Mouse (Mus musculus) neural tube, embryonic 14.5 days (tissue): ENCODE measurements at regions not wholly inside any gene's neighbourhood (a gene's known extent, or its start where the extent isn't known, plus 50 kb on each side); places are given as distances from the start of the nearest gene placed in this dataset.

Experiments
- ATAC-seq: fragments of 200-750 bp; cut with Nextera tagmentation; 2 replicates; pipeline ENCODE4 v1.8.0; 2017; ENCODE audit warnings: low read depth, mild to moderate bottlenecking, moderate TSS enrichment, moderate library complexity
- H3K27ac ChIP-seq: fragments of 300-500 bp; sonication (generic); 2 replicates; pipeline ENCODE4 v1.5.1; 2014; ENCODE audit warnings: low read depth, mild to moderate bottlenecking, control low read depth, low read length, moderate library complexity, mixed read lengths
- H3K27me3 ChIP-seq: fragments of 300-500 bp; sonication (generic); 2 replicates; pipeline ENCODE4 v1.6.1; 2014; ENCODE audit warnings: low read length; ENCODE audit not compliant: control insufficient read depth, insufficient read depth
- H3K36me3 ChIP-seq: fragments of 300-500 bp; sonication (generic); 2 replicates; pipeline ENCODE4 v1.6.1; 2014; ENCODE audit warnings: low read length, mixed read lengths; ENCODE audit not compliant: control insufficient read depth, insufficient read depth
- H3K4me1 ChIP-seq: fragments of 300-500 bp; sonication (generic); 2 replicates; pipeline ENCODE4 v1.6.1; 2014; ENCODE audit warnings: low read length; ENCODE audit not compliant: control insufficient read depth, insufficient read depth
- H3K4me2 ChIP-seq: fragments of 300-500 bp; sonication (generic); 2 replicates; pipeline ENCODE4 v1.6.1; 2014; ENCODE audit warnings: mild to moderate bottlenecking, low read depth, low read length, control low read depth
- H3K4me3 ChIP-seq: fragments of 300-500 bp; sonication (generic); 2 replicates; pipeline ENCODE4 v1.5.1; 2014; ENCODE audit warnings: low read depth, low read length, control low read depth, mixed read lengths
- H3K9ac ChIP-seq: fragments of 300-500 bp; sonication (generic); replicated peaks from 2 replicates; pipeline ENCODE4 v1.6.1; 2014; ENCODE audit warnings: low read depth, mild to moderate bottlenecking, control low read depth, low read length, mixed read lengths
- H3K9me3 ChIP-seq: fragments of 300-500 bp; sonication (generic); 2 replicates; pipeline ENCODE4 v1.6.1; 2016; ENCODE audit warnings: low read length; ENCODE audit not compliant: control insufficient read depth
- WGBS: fragments of 180-500 bp; shearing (Covaris S2); extraction: QIAGEN DNeasy Blood & Tissue Kit; methylation state at CpG from one replicate; pipeline ENCODE4 v1.1.7; 2014; 5-methylcytosine and 5-hydroxymethylcytosine counted together

DNA sequence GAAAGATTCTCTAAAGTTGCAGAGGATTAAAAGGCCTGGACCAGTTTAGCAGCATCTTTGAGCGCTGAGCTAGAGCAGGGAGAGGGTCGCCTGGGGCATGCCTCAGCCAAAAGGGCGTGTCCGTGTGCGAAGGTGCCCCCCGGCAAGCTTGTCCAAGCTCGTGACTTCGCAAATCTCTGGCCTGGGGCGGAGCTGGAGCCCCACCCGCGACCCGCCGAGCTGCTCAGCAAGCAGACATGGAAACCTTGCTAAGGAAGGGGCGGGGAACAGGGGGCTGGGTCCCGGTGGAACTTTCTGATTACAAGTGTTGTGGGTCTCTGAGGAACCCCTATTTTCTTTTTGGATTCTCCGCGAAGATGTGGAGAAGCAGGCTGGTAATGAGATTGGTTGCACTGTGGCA, 127.6 kb upstream of the Dpyd start:
- no peak for ATAC-seq

DNA sequence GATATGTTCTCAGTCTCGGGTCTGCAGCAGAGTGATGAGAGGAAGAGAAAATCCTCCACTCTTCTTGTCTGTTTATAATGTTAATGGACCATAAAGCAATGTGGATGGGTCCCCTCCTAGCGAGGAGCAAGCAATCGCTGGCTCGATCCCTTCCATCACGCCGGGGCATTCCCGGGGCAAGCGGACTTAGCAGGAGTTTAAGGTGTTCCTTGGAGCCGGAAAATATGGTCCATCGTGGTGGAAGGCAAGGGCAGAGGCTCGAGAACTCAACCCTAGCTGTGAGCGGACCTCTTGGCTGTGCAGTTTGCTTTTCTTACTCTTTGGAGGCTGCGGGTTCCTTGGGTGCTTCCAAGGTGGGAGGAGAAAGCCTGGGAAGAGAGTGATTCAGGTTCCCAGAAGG, 127.1 kb upstream of the Dpyd start:
- peak overlapping the region; percentile 57 for H3K27ac ChIP-seq
- no peaks in the 10 kb centered on the region; the same call in 1 of the 2 replicates for H3K27me3 ChIP-seq

More for the DNA sequence above, 127.6 kb upstream of the Dpyd start:
- under 1% methylated on average over 17 of the region's 17 CpGs for WGBS
- Histone ChIP-seq H3K27ac (peak overlapping the region; percentile 57; the same call in 1 of the 2 replicates), H3K9me3 (no peaks in the 10 kb centered on the region), H3K27me3 (no peaks in the 10 kb centered on the region; the same call in 1 of the 2 replicates), H3K4me2 (peak overlapping the region; percentile 84), H3K4me3 (peak overlapping the region; percentile 34), H3K36me3 (no peaks in the 10 kb centered on the region), H3K4me1 (peaks cover 4% of the 10 kb centered on the region; the same call in 1 of the 2 replicates), H3K9ac (peak overlapping the region; percentile 56)

DNA sequence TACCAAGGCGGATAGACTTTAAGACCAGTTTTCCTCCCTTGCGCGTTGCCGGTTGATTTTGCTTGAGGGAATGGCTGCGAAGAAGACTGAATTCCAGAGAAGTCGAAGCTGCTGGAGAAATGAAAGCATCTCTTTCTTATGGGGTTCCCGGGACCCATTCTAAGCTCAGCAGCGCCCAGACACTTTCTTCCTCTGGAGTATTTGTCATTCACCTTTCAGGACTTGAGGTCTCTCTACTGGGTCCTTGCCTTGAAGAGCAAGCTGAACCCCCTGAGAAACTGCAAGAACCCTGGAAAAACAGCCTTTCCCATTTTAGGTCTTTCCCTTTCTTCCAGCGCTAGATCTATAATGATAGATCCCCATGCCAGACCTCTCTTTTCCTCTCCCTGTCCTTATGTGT, 126.7 kb upstream of the Dpyd start:
- Histone ChIP-seq H3K4me1 (peaks cover 4% of the 10 kb centered on the region; the same call in 1 of the 2 replicates), H3K9me3 (no peaks in the 10 kb centered on the region), H3K36me3 (no peaks in the 10 kb centered on the region), H3K27ac (peak overlapping the region; percentile 57), H3K4me3 (peak overlapping the region; percentile 34), H3K4me2 (peak overlapping the region; percentile 84), H3K27me3 (no peaks in the 10 kb centered on the region; the same call in 1 of the 2 replicates), H3K9ac (peak overlapping the region; percentile 56)
- 10% methylated on average over 9 of the region's 9 CpGs for WGBS
- ATAC-seq = no peak

More for the DNA sequence above, 127.1 kb upstream of the Dpyd start:
- Histone ChIP-seq H3K4me1 (peaks cover 4% of the 10 kb centered on the region; the same call in 1 of the 2 replicates), H3K4me2 (peak overlapping the region; percentile 84), H3K9me3 (no peaks in the 10 kb centered on the region), H3K4me3 (peak overlapping the region; percentile 34), H3K36me3 (no peaks in the 10 kb centered on the region), H3K9ac (peak overlapping the region; percentile 56)
- 2% methylated on average over 13 of the region's 13 CpGs for WGBS
- ATAC-seq = no peak

DNA sequence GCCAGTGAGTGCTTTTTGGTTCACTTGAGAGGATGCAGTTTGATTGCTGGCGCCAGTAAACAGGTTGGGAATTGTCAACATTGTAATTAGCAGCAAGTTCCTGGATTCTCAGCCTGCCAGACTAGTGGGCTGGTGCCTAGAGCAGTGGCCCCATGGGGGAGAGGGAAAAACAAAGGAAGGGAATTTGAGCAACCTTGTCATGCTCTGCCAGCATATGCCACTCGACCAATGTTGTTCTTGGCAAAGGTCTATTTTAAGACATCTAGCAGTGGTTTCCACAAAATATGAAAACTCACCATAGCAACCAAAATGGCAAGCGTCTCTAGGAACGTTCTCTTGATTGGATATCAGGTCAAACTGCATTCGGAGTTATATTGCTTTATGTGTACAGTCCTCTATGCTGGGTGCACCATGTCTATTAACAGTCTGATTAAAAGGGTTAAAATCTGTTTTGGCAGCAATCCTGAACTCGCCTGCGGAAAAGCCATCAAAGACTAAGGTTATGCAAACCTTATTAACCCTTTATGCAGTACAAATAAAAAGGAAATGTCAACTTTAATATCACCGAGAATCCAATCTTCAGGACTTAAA, 118.1 kb upstream of the Dpyd start:
- ATAC-seq = no peak

DNA sequence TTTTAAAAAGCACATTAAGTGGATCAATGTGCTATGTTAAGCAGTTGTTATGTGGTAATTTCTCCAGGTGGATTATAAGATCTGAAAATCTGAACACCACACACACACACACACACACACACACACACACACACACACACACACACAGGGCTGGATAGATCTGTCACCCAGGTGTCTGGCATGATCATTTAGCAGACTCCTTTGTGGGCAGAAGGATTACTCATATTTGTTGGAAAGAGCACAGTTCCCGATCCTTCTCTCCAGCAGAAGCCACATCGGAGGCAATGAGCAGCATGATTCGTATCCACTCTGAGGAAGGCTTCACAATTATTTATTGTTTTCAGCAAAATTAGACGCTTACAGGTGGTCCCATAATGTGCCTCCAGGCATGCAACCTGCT, 116.6 kb upstream of the Dpyd start:
- Histone ChIP-seq H3K27me3 (no peaks in the 10 kb centered on the region), H3K9ac (no peak overlapping the region), H3K36me3 (no peaks in the 10 kb centered on the region), H3K4me1 (peaks cover 3% of the 10 kb centered on the region; the same call in 1 of the 2 replicates), H3K9me3 (no peaks in the 10 kb centered on the region), H3K4me3 (no peak overlapping the region), H3K4me2 (no peak overlapping the region), H3K27ac (no peak overlapping the region)
- WGBS = 60% methylated on average over 4 of the region's 4 CpGs
- no peak for ATAC-seq

More for the DNA sequence above, 118.1 kb upstream of the Dpyd start:
- Histone ChIP-seq H3K36me3 (no peaks in the 10 kb centered on the region), H3K9me3 (no peaks in the 10 kb centered on the region), H3K9ac (no peak overlapping the region), H3K27me3 (no peaks in the 10 kb centered on the region), H3K4me3 (no peak overlapping the region), H3K4me1 (peaks cover 3% of the 10 kb centered on the region; the same call in 1 of the 2 replicates), H3K4me2 (no peak overlapping the region), H3K27ac (no peak overlapping the region)
- 52% methylated on average over 8 of the region's 8 CpGs for WGBS

DNA sequence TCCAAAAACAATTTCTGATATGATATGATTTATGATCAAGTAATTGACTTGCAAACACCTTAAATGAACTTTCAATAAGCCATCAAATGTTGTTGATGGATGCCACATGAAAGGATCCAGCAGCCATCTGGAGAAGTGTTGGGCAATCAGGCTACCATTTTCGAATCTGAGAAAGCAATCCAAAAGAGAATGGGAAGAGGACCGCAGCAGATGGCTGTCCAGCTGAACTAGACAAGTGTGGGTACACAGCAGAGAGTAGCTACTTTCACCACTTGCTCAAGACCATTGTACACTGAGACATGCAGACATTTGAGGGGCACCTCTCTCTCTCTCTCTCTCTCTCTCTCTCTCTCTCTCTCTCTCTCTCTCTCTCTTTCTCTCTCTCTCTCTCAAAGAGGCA, 102.3 kb upstream of the Dpyd start:
- WGBS = 76% methylated on average over 2 of the region's 2 CpGs
- Histone ChIP-seq H3K36me3 (no peaks in the 10 kb centered on the region), H3K4me3 (no peak overlapping the region), H3K9ac (no peak overlapping the region), H3K4me2 (no peak overlapping the region), H3K4me1 (no peaks in the 10 kb centered on the region), H3K9me3 (no peaks in the 10 kb centered on the region), H3K27ac (no peak overlapping the region), H3K27me3 (no peaks in the 10 kb centered on the region)
- no peak for ATAC-seq

DNA sequence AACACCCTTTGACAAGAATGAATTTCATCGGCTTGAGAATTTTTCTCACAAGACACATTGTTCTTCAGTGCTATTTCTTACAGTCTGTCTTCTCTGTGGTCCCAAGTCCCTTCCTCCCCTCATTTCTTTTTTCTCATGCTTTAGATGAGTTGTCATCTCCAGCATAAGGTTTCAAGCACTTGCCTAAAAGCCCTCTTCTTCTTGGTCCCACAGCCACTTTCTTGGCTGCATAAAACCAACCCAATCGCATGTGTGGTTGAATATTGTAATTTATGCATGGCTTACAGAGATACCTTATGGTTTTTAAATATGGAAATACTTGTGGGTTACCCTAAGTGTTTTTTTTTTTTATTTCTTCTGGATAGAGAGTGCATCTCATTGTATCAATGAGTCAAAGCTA, 96.3 kb upstream of the Dpyd start:
- H3K4me1 ChIP-seq = no peaks in the 10 kb centered on the region
- no peaks in the 10 kb centered on the region for H3K9me3 ChIP-seq
- no peak overlapping the region for H3K9ac ChIP-seq
- no peak overlapping the region for H3K4me2 ChIP-seq
- no peak overlapping the region for H3K27ac ChIP-seq
- H3K36me3 ChIP-seq = no peaks in the 10 kb centered on the region
- ATAC-seq = no peak
- 92% methylated on average over 2 of the region's 2 CpGs for WGBS
- H3K27me3 ChIP-seq = no peaks in the 10 kb centered on the region
- H3K4me3 ChIP-seq = no peak overlapping the region

DNA sequence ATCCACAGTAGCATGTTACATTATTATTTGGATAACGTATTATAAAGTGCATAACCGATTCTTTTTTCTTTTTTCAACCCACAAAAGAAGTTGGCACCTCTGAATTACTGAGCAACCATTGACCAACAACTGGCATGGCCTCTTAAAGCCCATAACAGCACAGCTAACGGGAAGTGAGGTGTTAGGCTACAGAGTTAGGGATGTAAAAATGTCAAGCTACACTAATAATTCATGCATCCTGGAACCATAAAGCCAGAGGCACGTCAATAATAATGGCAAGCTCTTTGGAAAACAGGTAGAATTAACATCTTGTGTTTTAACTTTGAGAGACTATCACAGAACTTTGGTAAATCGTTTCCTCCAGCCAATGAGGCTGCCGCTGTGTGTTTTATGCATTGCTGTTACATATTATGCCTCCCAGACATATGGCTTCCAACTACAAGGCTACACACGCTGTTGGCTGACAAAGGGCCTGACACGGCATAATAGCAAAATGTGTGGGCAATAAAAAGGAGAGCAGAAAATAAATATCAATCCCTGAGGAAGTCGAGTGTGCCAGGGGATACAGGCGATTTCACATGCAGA, 89.6 kb upstream of the Dpyd start:
- Histone ChIP-seq H3K4me3 (no peak overlapping the region), H3K9me3 (no peaks in the 10 kb centered on the region), H3K27me3 (no peaks in the 10 kb centered on the region), H3K4me2 (no peak overlapping the region), H3K27ac (no peak overlapping the region), H3K36me3 (no peaks in the 10 kb centered on the region), H3K9ac (no peak overlapping the region), H3K4me1 (0 out of 2 replicates have a peak, but pooled peaks cover 4% of the 10 kb centered on the region)
- peak; percentile 66; the same call in 1 of the 2 replicates for ATAC-seq
- 38% methylated on average over 10 of the region's 10 CpGs for WGBS

DNA sequence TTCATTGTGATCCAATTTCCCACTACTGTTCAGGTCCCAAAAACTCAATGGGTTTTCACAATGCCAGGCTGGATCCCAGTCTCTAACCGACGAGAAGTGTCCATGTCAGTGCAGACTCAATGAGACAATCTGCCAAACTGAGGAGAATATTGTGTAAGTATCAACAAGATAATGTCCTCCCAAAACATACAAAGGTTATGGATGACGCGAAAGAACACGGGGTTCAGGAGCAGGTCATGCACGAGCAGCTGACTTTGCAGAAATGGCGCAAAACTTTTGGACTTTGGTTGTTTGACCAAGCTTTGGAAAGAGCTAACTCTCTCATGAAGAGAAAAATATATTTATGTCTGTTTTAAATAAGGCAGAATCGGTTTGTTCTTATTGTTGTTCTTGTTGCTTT, 83.9 kb upstream of the Dpyd start:
- Histone ChIP-seq H3K9me3 (no peaks in the 10 kb centered on the region), H3K9ac (no peak overlapping the region), H3K4me3 (no peak overlapping the region), H3K27me3 (no peaks in the 10 kb centered on the region), H3K27ac (no peak overlapping the region), H3K36me3 (no peaks in the 10 kb centered on the region), H3K4me1 (no peaks in the 10 kb centered on the region), H3K4me2 (no peak overlapping the region)
- no peak for ATAC-seq
- WGBS = 91% methylated on average over 8 of the region's 8 CpGs
